Mouse (Mus musculus) adrenal gland, postnatal 4 days (tissue): Measurements from ENCODE around the gene Tmem168. TPM values are rescaled to one million over a fixed set of nuclear protein-coding genes. Genes with fewer than 3 reads are reported as not detected.

Source experiments
- DNase-seq, 2 experiments: peaks; one replicate each; pipeline ENCODE4 v3.0.0; 2021 to 2022; ENCODE audit warnings: low spot score in 2 of 2, mixed read lengths in 2 of 2
- long read RNA-seq, 2 experiments: library from polyadenylated mRNA; stranded (forward); transcript quantifications; one replicate each; pipeline ENCODE4 v2.0.0; 2021
- total RNA-seq, 2 experiments: library from RNA; stranded (reverse); gene quantifications; 2 replicates each; pipeline ENCODE4 v1.2.3; 2021

Tmem168 gene
- 10 to 100 TPM; 30.4 to 31.3 TPM for total RNA-seq
- long read RNA-seq, experiment 1, full-length matches to known transcripts = 15 of 18 reads
- long read RNA-seq, experiment 1, partial matches to known transcripts = 1 of 18 reads
- long read RNA-seq, experiment 1, other reads (novel, unspliced or antisense) = 2 of 18 reads
- long read RNA-seq, experiment 2, full-length matches to known transcripts = 35 of 49 reads
- long read RNA-seq, experiment 2, partial matches to known transcripts = 10 of 49 reads
- long read RNA-seq, experiment 2, other reads (novel, unspliced or antisense) = 4 of 49 reads

- DNase-seq = peak; percentile 86 to 91
Measured at GRCm38 (mm10) chr6:13607621-13608493, at the start of gene Tmem168. Gene Tmem168, minus strand, starts transcription at chr6:13608100.

- DNase-seq = no peak
Measured at GRCm38 (mm10) chr6:13654081-13654480, 46.2 kb upstream of the Tmem168 start.

GRCm38 (mm10) chr6:13652284-13652683, 44.4 kb upstream of the Tmem168 start:
- no peak for DNase-seq

GRCm38 (mm10) chr6:13650854-13651253, 43.0 kb upstream of the Tmem168 start:
- DNase-seq = no peak

GRCm38 (mm10) chr6:13648305-13648704, 40.4 kb upstream of the Tmem168 start:
- DNase-seq = no peak

GRCm38 (mm10) chr6:13636582-13636989, 28.7 kb upstream of the Tmem168 start:
- DNase-seq = no peak

- DNase-seq = no peak
Measured at GRCm38 (mm10) chr6:13632571-13632970, 24.7 kb upstream of the Tmem168 start.

GRCm38 (mm10) chr6:13630607-13631006, 22.7 kb upstream of the Tmem168 start:
- DNase-seq = no peak

- DNase-seq = no peak
Measured at GRCm38 (mm10) chr6:13619618-13620017, 11.7 kb upstream of the Tmem168 start.

- no peak for DNase-seq
Measured at GRCm38 (mm10) chr6:13617110-13617509, 9.2 kb upstream of the Tmem168 start.

GRCm38 (mm10) chr6:13614568-13614967, 6.7 kb upstream of the Tmem168 start:
- DNase-seq = no peak

GRCm38 (mm10) chr6:13613671-13614070, 5.8 kb upstream of the Tmem168 start:
- DNase-seq = no peak

GRCm38 (mm10) chr6:13610869-13611268, 3.0 kb upstream of the Tmem168 start:
- DNase-seq = no peak

- no peak for DNase-seq
Measured at GRCm38 (mm10) chr6:13609353-13610140, 1.6 kb upstream of the Tmem168 start.

- DNase-seq = no peak
Measured at GRCm38 (mm10) chr6:13606921-13607620, 829 bp downstream of the Tmem168 start.

GRCm38 (mm10) chr6:13606394-13606793, 1.5 kb downstream of the Tmem168 start:
- no peak for DNase-seq

GRCm38 (mm10) chr6:13603134-13603533, 4.8 kb downstream of the Tmem168 start:
- DNase-seq = no peak

- no peak for DNase-seq
Measured at GRCm38 (mm10) chr6:13601587-13601986, 6.3 kb downstream of the Tmem168 start.

- DNase-seq = no peak
Measured at GRCm38 (mm10) chr6:13598239-13598923, 9.5 kb downstream of the Tmem168 start.

GRCm38 (mm10) chr6:13592729-13593345, 15.1 kb downstream of the Tmem168 start:
- no peak for DNase-seq
